Mouse (Mus musculus) thymus, adult 2 months (tissue): Measurements from ENCODE around the gene Epha6.

Experiments
- CTCF ChIP-seq: fragments of 200-500 bp; IDR thresholded peaks from 2 replicates; pipeline ENCODE4 v1.5.1; 2012; ENCODE audit warnings: mild to moderate bottlenecking, control low read depth, low read length, moderate library complexity, borderline replicate concordance; ENCODE audit not compliant: control insufficient read depth, poor library complexity, insufficient read depth; ENCODE audit errors: extremely low read depth
- POLR2A ChIP-seq: fragments of 200-500 bp; IDR thresholded peaks from 2 replicates; pipeline ENCODE4 v1.6.1; 2012; ENCODE audit warnings: mild to moderate bottlenecking, low read length, control low read depth, moderate library complexity; ENCODE audit not compliant: control insufficient read depth, poor library complexity, insufficient read depth; ENCODE audit errors: extremely low read depth

GRCm38 (mm10) chr16:60544385-60544784, 60.9 kb downstream of the Epha6 start:
- TF ChIP-seq CTCF, result no peak
- TF ChIP-seq POLR2A, result no peak
